Mouse (Mus musculus): ENCODE measurements at regions not wholly inside any gene's neighbourhood (a gene's known extent, or its start where the extent isn't known, plus 50 kb on each side); places are given as distances from the start of the nearest gene placed in this dataset.

DNA sequence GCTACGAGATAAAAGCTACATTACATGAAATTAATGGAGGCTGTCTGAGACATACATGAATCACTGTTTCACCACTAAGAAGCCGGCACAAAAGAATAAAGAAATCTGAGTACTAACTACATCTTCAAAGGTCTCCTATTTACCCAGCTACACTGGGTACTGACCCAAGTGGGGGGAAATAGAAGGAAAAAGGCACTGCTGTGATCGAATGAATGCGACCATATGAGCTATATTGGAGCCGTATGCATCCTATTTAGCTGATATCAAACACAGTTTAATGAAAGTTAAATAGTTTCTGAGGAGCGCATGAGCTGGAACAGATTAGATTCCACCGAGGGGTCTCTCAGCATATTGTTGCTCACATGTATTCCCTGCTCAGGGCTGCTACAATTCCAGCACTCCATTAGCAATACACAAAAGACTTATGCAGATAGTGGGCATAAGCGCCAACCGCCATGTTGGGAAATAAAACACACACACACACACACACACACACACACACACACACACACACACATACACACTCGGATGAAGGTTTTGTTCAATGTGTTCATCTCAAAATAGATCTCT is 905.3 kb downstream of the Bcl11a start:
- TF ChIP-seq CHD2 (IDR thresholded peaks at IDR 0.05; ENCODE audit: low read depth, low read length) (no peak), HCFC1 (IDR thresholded peaks at IDR 0.05; ENCODE audit: borderline replicate concordance, insufficient read depth, low read length) (no peak), MAFK (IDR thresholded peaks at IDR 0.05; ENCODE audit: insufficient read depth, low read depth, low read length) (no peak)
